Mouse (Mus musculus): ENCODE measurements around the gene Pde6h. TPM values are rescaled to one million over a fixed set of nuclear protein-coding genes. Genes with fewer than 3 reads are reported as not detected.
"Not testable (repeated sequence)": the region's sequence is repeated elsewhere in the genome, so short reads cannot be mapped to it uniquely, and the experiment has no call there.

Gene Pde6h
- total RNA-seq, 2 experiments from 2014 or later = not detected

GRCm38 (mm10) chr6:136967466-136967865 is 43.8 kb downstream of the Pde6h start:
- 0 out of 2 replicates have a peak, but pooled peaks have one; percentile 11 for ATAC-seq (replicated peaks; ENCODE audit: poor library complexity, severe bottlenecking)

DNA sequence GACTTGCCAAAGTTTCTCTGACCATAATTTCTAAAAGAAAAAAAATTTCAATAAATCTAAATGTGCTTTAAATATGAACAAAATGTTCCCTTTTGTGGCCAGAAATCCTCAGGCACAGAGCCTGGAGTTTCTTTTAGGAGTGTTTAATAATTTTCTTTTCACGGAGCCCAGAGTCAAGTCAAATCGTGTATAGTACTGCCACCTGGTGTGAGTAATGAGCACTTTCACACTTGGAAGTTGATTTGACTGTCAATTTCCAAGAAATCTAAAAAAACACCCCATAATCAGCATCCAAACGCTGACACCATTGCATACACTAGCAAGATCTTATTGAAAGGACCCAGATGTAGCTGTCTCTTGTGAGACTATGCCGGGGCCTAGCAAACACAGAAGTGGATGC is 45.2 kb downstream of the Pde6h start:
- ATAC-seq (replicated peaks; ENCODE audit: poor library complexity, severe bottlenecking) = not testable (repeated sequence)

- peak; percentile 91 for ATAC-seq (replicated peaks; ENCODE audit: poor library complexity, severe bottlenecking)
These were observed 55.8 kb downstream of the Pde6h start for GRCm38 (mm10) chr6:136979274-136980082.

DNA sequence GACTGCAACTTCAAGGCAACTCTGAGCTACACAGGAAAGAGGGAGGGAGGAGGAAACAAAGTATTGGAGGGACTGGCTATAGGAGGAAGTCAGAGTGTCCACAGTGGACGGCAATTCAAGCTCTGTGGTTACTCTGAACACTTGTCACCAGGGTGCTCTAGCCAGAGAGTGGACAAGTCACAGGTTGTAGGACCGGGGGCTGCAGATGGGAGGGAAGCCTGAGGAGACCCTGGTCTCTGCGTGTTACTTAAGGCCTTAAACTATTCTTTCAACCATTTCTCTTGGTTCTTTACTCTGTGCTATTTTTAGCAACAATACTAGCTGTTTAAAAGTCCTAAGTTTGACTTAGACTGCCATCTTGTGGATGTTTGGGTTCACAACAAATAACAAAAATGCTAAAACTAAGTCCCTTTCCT is 56.7 kb downstream of the Pde6h start:
- ATAC-seq (replicated peaks; ENCODE audit: poor library complexity, severe bottlenecking) = peak; percentile 66

DNA sequence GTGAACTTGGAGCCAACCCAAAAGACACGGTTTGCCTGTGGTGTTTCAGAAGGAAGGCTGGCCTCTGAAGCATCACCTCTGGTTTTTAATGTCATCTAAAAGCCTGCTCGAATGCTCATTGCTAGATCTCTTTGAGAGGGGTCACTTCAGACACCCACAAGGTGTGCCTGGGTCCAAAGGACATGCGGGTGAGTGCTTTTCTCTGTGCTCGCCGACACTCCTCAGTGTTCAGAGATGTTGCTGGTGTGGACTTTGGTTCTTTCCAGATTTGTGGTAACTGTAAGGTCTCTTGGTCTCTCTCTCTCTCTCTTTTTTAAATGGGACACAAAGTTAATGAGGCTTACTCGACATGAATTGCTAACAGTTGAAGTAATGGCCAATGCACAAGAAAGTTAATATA is 58.9 kb downstream of the Pde6h start:
- ATAC-seq (replicated peaks; ENCODE audit: poor library complexity, severe bottlenecking) = no peak

GRCm38 (mm10) chr6:136983201-136983600 is 59.6 kb downstream of the Pde6h start:
- peak; percentile 9; the same call in 1 of the 2 replicates for ATAC-seq (replicated peaks; ENCODE audit: poor library complexity, severe bottlenecking)

GRCm38 (mm10) chr6:136986019-136986418 is 62.4 kb downstream of the Pde6h start:
- no peak for ATAC-seq (replicated peaks; ENCODE audit: poor library complexity, severe bottlenecking)

- no peak for ATAC-seq (replicated peaks; ENCODE audit: poor library complexity, severe bottlenecking)
These were observed 63.1 kb downstream of the Pde6h start for GRCm38 (mm10) chr6:136986718-136987117.

DNA sequence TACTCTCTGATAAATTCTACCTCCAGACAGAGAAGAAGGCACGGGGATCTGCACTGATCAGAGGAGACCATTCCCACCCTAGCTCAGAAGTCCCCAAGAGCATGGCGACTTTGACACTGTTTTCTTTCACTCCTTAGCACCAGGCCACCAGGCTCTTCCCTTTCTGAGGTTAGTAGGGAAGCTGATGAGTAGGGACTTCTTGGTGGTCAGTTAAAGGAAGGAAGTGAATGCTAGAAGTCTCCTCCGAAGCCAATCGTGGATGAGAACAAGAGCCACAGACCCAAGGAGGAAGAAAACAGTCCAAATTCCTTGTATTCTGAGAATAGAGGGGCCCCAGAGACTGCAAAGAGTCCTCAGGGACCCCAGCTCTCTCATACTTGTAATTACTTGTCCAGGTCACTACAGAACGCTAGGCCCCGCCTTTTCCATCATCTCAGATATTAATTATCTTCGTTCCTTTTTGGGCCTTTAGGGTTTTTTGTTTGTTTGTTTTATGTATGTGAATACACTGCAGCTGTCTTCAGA is 65.0 kb downstream of the Pde6h start:
- ATAC-seq (replicated peaks; ENCODE audit: poor library complexity, severe bottlenecking) = peak; percentile 91

- peak; percentile 28; the same call in 1 of the 2 replicates for ATAC-seq (replicated peaks; ENCODE audit: poor library complexity, severe bottlenecking)
These were observed 66.3 kb downstream of the Pde6h start for GRCm38 (mm10) chr6:136989824-136990497.

- no peak for ATAC-seq (replicated peaks; ENCODE audit: poor library complexity, severe bottlenecking)
These were observed 66.9 kb downstream of the Pde6h start for GRCm38 (mm10) chr6:136990557-136990956.

GRCm38 (mm10) chr6:136993574-136993973 is 69.9 kb downstream of the Pde6h start:
- peak; percentile 58 for ATAC-seq (replicated peaks; ENCODE audit: poor library complexity, severe bottlenecking)

GRCm38 (mm10) chr6:136995533-136995932 is 71.9 kb downstream of the Pde6h start:
- ATAC-seq (replicated peaks; ENCODE audit: poor library complexity, severe bottlenecking) = peak; percentile 22; the same call in 1 of the 2 replicates

DNA sequence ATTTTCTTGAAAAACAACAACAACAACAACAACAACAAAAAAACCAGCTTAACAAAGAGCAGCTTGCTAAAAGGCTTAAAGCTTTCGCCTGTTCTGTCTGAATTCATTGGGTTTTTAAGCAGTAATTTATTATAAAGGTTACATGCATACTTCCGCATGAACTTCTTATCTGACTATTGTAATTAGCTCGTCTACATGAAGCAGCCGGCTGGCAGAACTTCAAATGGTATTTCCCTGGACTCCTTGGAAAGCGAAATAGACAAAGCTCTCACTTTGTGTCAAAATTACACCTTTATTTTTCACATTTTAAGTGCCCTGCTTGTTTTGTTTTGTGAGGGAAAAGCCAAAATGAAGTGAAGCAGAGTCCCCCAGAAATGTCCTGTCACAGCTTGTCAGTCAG is 72.7 kb downstream of the Pde6h start:
- no peak for ATAC-seq (replicated peaks; ENCODE audit: poor library complexity, severe bottlenecking)

GRCm38 (mm10) chr6:136998181-136998580 is 74.5 kb downstream of the Pde6h start:
- no peak for ATAC-seq (replicated peaks; ENCODE audit: poor library complexity, severe bottlenecking)

- ATAC-seq (replicated peaks; ENCODE audit: poor library complexity, severe bottlenecking) = no peak
These were observed 75.4 kb downstream of the Pde6h start for GRCm38 (mm10) chr6:136999009-136999408.

DNA sequence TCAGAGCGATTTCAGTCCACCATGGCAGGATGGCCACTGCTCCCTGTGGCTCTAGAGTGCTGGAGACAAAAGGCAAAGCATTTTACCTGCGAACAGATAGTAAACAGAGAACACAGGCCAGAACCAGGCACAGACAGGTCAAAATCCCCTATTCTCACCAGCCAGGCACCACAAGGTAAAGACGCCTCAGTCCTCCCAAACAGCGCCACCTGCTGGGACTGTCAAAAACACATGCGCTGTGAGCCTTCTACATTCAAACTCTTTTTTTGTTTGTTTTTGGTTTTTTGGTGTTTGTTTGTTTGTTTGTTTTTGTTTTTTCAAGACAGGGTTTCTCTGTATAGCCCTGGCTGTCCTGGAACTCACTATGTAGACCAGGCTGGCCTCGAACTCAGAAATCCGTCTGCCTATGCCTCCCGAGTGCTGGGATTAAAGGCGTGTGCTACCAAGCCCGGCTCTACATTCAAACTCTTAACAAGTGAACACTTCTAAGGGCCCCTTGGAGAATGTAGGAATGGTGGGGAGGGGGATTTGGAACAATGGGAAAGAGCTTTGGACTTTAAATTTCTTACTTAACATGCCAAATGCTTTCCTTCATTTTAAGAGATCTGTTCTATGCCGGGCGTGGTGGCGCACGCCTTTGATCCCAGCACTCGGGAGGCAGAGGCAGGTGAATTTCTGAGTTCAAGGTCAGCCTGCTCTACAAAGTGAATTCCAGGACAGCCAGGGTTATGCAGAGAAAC is 76.2 kb downstream of the Pde6h start:
- peak; percentile 57; the same call in 1 of the 2 replicates for ATAC-seq (replicated peaks; ENCODE audit: poor library complexity, severe bottlenecking)

GRCm38 (mm10) chr6:137000706-137001105 is 77.1 kb downstream of the Pde6h start:
- ATAC-seq (replicated peaks; ENCODE audit: poor library complexity, severe bottlenecking) = no peak

DNA sequence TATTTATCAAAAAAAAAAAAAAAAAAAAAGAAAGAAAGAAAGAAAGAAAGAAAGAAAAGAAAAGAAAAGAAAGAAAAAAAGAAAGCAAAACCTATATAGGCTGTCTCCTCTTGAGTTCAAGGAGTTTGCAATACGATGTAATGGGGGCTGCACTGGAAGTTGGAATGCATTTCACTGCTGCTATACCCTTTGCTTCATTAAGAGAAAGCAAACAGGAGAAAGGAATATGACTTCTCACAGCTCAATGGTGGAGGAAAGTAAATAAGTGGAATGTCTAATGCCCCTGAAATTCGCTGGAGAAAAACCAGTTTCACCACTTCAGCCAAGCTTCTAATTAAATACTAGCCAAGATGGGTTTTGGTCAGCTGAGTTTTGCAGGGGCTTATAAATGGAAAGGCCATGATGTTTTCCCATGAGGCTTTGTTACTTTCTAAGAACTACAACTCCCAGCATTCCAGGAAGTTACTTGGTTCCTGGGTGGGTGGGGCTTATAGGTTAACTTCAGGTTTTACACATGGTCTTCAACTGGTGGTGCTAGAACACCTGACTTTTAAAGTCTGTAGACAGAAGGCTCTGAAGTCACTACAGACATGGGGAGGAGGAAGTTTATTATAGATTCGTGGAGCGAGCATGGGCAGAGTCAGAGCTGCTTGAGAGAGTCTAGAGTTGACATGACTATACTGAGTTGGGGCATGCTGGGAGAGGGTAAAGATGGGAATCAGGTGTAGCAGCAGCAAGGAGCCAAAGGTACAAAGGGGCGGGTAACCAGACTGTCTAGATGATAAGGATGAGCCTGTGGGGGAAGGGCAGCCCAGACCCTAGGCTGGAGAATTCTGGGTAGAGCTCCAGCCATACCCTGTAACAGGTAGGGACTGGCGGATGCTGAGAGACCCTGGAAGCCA is 77.9 kb downstream of the Pde6h start:
- ATAC-seq (replicated peaks; ENCODE audit: poor library complexity, severe bottlenecking) = no peak

- no peak for ATAC-seq (replicated peaks; ENCODE audit: poor library complexity, severe bottlenecking)
These were observed 78.5 kb downstream of the Pde6h start for GRCm38 (mm10) chr6:137002169-137002514.
